Mouse (Mus musculus) adrenal gland, postnatal 14 days (tissue): ENCODE results near the gene Scrn3. TPM values are rescaled to one million over a fixed set of nuclear protein-coding genes. Genes with fewer than 3 reads are reported as not detected.

Experiments
- DNase-seq: peaks from one replicate; pipeline ENCODE4 v3.0.0; 2021; ENCODE audit warnings: mixed read lengths
- total RNA-seq: library from RNA; stranded (reverse); gene quantifications from 2 replicates; pipeline ENCODE4 v1.2.3, GENCODE M21; 2021

Scrn3 gene
- total RNA-seq, 1 experiment from 2014 or later: 20.3 TPM

- DNase-seq: peak; percentile 51
Observed at GRCm38 (mm10) chr2:73274119-73274920, 38.1 kb upstream of the Scrn3 start.

- no peak for DNase-seq
Observed at GRCm38 (mm10) chr2:73275261-73276040, 37.0 kb upstream of the Scrn3 start.

- no peak for DNase-seq
Observed at GRCm38 (mm10) chr2:73276141-73276571, 36.2 kb upstream of the Scrn3 start.

- no peak for DNase-seq
Observed at GRCm38 (mm10) chr2:73277021-73277708, 35.2 kb upstream of the Scrn3 start.

GRCm38 (mm10) chr2:73277709-73278075 lies 34.7 kb upstream of the Scrn3 start:
- no peak for DNase-seq

GRCm38 (mm10) chr2:73278131-73278854 lies 34.1 kb upstream of the Scrn3 start:
- DNase-seq: peak; percentile 93

- DNase-seq: no peak
Observed at GRCm38 (mm10) chr2:73278869-73279268, 33.5 kb upstream of the Scrn3 start.

- no peak for DNase-seq
Observed at GRCm38 (mm10) chr2:73279271-73280038, 32.9 kb upstream of the Scrn3 start.

- no peak for DNase-seq
Observed at GRCm38 (mm10) chr2:73280356-73281047, 31.9 kb upstream of the Scrn3 start.

- no peak for DNase-seq
Observed at GRCm38 (mm10) chr2:73281048-73281661, 31.2 kb upstream of the Scrn3 start.

GRCm38 (mm10) chr2:73281707-73282106 lies 30.7 kb upstream of the Scrn3 start:
- DNase-seq: no peak

GRCm38 (mm10) chr2:73285630-73286029 lies 26.8 kb upstream of the Scrn3 start:
- no peak for DNase-seq

GRCm38 (mm10) chr2:73291130-73291529 lies 21.3 kb upstream of the Scrn3 start:
- no peak for DNase-seq

- DNase-seq: no peak
Observed at GRCm38 (mm10) chr2:73295023-73295422, 17.4 kb upstream of the Scrn3 start.

GRCm38 (mm10) chr2:73298154-73298553 lies 14.2 kb upstream of the Scrn3 start:
- no peak for DNase-seq

- DNase-seq: no peak
Observed at GRCm38 (mm10) chr2:73298841-73299240, 13.6 kb upstream of the Scrn3 start.

GRCm38 (mm10) chr2:73301979-73302378 lies 10.4 kb upstream of the Scrn3 start:
- no peak for DNase-seq

- DNase-seq: no peak
Observed at GRCm38 (mm10) chr2:73302722-73303121, 9.7 kb upstream of the Scrn3 start.

- no peak for DNase-seq
Observed at GRCm38 (mm10) chr2:73304506-73304905, 7.9 kb upstream of the Scrn3 start.

- no peak for DNase-seq
Observed at GRCm38 (mm10) chr2:73306006-73306405, 6.4 kb upstream of the Scrn3 start.
